Mouse (Mus musculus) adrenal gland, postnatal 10 days (tissue): Measurements from ENCODE around the gene Serpine1. TPM values are rescaled to one million over a fixed set of nuclear protein-coding genes. Genes with fewer than 3 reads are reported as not detected.
A peak's percentile ranks its signal among the peaks of the same experiment; 100 is the strongest.

Source experiments
- DNase-seq: peaks from one replicate; pipeline ENCODE4 v3.0.0; 2021; ENCODE audit warnings: mixed read lengths
- total RNA-seq, 2 experiments: library from RNA; stranded (reverse); gene quantifications; 2 replicates each; pipeline ENCODE4 v1.2.3; 2021

Serpine1 gene
- total RNA-seq, 2 experiments from 2014 or later: 1.4 to 4.6 TPM

DNA sequence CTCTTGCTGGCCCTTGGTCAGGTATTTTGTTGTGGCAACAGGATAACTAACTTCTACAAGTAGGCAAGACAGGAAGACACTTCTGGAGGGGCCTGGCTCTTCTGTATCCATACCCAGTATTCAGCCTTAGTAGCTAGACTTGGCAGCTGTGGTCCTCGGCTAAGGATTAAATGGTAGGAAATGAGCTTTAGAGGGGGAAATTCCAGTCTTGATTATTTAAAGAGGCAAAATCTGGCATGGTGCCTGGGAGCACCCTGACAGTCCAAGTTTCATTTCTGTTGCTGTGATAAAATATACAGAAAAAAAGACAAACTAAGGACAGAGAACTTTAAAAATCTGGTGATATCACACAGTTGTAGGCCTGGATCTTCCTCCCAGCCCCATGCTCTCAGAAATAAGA lies 24.0 kb upstream of the Serpine1 start:
- no peak for DNase-seq

DNA sequence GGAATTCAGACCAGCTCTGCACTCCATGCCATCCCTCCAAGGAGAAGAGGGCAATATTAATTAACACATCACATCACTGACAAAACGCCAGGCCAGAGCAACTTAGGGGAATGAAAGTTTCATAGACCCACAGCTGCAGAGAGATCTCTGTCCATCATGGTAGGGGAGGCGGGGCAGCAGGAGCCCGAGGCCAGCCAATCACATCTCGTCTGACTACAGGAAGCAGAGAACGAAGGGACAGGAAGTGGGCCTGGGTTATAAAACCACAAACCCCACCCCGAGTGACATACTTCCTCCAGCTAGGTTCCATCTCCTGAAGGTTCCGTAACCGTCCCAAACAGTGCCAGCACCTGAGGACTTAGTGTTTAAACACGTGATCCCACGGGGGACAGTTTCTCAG lies 23.1 kb upstream of the Serpine1 start:
- DNase-seq: no peak

DNA sequence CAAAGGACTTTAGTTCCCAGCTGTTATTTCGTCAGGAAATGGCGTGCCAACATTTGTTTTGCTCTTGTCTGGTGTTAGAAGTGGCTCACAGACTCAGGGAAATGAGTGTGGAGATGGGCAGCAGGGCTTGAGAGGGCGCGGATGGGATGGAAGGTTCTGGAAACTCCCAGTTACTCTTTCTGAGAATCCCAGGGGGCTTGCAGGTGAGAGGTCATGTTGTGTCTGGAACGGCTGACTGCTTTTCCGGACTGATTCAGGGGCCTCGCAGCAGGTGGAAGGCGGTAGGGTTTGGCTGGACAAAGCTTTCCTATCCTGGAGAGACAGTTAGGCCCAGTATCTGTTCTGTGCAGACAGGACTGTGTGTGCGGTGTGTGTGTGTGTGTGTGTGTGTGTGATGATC lies 21.7 kb upstream of the Serpine1 start:
- no peak for DNase-seq

DNA sequence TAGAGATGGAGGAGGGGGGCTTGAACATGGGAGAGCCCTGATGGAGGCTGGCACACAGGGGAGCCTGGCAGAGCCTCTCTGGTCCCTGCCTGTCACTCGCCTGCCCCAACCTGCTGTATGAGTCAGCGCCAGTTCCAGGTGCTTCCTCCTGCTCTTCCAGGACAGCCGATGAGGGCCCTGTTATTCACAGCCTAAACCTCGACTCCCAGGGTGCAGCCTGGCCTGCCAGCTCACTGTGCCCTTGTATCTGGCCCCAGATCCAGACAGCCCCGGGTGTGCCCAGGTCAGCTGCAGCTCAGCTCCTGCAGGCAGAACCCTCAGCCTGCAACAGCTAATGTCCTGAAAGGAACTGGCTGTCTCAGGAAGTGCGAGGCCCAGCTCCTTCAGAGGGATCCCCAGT lies 19.5 kb upstream of the Serpine1 start:
- no peak for DNase-seq

DNA sequence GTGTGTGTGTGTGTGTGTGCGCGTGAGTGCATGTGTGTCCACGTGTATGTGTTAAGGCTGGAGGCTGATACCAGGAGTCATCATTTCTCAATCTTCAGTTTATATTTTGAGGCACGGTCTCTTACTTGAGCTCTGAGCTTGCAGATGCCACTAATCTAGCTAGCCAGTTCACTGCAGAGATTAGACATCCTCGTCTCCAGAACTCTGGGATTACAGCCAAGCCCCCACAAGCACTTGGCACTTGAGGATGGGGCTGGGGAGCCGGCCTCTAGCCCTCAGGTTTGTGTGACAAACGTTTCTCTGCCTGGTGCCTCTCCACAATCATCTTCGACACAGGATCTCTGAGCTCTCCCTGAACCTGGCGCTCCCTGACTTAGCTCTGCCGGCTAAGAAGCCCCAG lies 18.8 kb upstream of the Serpine1 start:
- DNase-seq: no peak

DNA sequence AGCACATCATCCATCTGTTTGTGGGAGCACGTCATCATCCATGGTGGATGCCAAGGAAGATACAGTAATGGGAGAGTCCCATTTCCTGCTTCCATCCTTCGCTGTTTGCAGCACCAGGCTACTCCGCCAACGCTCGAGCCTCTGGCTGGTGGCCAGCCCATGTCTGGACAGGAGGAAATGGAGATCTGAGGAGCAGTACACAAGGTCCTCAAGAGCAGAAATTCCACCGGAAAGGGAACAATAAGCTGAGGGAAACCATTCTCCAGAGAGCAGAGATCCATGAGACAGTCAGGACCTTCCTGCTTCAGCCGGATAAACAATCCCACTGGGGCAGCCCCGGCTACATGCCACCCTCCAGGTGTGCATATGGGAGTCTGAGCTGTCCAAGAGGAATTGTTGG lies 15.3 kb upstream of the Serpine1 start:
- peak; percentile 57 for DNase-seq

DNA sequence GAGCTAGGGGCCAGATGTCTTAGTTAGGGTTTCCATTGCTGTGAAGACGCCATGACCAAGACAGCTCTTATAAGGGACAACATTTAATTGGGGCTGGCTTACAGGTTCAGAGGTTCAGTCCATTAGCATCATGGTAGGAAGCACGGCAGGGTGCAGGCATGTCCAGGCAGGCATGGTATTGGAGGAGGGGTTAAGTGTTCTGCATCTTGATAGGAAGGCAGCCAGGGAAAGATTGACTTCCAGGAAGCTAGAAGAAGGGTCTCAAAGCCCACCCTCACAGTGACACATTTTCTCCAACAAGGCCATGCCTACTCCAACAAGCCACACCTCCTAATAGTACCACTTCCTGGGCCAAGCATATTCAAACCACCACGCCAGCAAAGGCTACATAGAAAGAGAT lies 13.7 kb upstream of the Serpine1 start:
- DNase-seq: no peak

DNA sequence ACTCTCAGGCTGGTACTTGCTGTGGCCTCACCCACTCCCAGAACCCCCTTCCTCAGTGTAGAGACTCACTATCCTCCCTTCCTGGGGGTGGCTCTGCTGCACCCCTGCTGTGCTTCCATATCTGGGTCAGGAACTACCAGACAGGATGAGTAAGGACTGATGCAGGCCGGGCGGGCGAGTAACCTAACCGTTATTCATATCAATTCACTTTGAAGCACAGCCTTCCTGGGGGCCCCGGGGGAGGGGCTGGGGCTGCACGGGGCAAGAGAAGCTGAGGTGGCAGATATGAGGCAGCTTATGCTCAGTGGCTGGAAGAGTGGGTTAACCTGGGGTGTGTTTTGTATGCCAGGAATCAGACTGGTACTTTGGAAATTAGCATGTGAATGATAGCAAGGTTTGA lies 13.0 kb upstream of the Serpine1 start:
- no peak for DNase-seq

DNA sequence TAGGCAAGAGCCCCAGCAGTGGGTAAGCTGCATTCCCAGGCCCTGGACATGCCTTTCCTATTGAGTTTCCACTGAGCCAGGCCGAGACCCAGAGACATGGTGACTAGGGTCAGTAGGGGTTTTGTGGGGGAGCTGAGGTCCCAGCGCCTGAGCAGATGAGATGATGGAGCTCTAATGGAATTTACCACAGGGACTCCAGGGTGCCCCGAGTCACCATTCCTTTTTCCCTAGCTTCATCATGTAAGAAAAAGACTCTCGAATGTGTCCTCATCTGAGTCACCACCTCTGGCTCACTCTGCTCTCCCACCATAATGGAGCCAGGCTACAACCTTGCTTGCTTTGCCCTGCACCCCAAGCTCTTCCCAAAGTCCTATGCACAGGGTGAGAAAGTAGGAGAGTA lies 11.0 kb upstream of the Serpine1 start:
- no peak for DNase-seq

DNA sequence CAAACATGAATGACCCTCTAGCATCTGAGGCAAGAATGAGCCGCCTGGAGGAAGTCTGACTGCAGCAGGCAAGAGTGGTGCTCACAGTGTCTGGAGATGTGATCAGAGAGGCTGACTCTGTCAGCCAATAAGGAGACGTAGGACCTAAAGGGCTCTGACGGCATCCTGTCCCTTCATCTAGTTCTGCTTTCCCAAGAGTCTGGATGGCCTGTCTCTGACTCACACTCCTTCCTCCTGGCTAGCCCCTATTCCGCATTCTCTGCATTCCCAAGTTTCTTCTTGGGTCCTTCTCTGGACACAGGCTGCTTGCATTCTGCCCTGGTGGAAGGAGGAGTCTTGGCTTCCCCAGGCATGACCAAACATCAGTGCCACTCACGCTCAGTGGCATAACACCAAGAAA lies 7.8 kb upstream of the Serpine1 start:
- no peak for DNase-seq

DNA sequence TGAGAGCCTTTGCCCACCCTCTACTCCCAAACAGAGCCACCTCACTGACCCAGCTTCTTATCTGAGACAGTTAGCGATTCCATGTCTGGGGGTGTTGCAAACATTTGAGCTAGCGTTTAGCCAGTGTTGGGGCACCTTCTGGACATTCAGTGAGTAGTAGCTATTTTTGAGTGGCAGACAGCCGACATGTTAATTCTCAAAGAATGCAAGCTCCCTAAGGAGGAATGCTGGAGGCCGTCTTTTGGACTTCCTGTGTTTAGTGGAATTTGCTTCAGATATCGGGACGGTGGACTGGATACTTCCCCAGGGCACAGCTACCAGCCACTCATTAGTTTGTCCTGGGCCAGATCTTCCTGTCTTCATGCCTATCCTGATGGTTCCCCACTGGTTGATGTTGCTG lies 6.5 kb upstream of the Serpine1 start:
- DNase-seq: no peak

DNA sequence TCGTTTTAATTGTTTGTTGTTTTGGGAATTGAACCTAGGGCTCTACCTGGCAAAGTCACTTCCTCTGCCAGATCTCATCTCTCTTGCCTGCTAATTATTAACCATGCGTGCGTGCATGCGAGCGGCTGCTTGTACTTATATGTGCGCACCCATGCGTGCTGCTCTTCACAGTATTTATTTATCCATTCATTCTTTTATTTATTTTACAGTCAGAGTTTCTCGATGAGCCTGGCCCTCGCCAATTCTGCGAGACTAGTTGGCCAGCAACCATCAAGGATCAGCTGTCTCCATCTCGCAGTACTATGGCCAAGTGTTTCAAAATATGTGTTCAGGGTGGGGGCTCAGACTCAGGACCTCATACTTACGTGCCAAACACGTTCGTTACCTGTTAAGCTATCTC lies 6.0 kb upstream of the Serpine1 start:
- DNase-seq: no peak

DNA sequence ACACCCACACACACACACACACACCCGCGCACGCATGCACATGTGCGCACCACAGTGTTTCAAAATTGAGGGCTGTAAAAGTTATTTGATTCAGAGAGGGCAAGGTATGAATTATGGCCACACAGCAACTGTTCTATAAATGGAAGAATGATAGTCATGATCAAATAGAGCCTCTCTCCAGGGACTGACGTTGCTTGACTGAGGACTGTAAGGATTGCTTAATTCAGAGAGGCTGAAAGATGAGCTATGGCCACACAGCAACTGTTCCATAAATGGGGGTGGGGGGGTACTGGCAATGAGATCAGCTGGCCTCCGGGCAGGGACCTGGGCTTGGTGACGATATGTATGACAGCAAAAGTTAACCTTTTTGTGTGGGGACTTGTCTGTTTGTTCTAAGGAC lies 5.1 kb upstream of the Serpine1 start:
- no peak for DNase-seq

DNA sequence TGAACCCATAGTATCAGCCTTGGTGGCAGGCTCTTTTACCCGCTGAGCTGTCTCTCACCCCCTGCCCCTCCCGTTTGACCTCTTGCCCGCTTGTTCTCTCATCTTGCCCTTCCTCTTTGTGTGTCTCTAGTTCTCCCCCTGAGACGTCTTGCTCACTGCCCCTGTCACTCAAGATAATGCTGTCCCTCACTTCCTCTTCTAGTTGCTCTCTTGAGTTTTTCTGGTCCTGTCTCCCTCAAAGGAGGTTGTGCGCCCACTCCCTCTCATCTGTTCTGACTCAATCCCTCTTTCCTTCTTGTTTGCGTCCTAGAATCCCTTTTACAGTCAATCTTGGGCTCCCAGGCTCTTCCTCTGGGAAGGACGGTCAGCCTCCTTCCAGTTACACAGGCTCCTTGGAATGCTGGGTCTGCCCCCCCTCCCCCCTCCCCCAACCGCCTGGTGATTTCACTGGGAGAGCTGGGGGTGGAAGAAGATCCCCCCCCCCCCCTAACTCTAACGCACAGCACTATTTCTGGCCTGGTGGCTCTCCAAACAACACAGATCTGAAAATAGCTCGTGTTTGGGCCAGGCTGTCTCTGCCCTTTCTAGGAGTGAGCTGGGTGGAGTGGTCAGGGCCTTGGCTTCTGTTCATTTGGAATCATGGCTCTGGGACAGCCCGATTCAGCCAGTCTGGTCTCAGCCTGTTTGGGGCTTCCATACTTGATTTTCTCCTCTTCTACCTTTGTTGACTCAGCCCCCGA lies 4.3 kb upstream of the Serpine1 start:
- peak; percentile 24 for DNase-seq

DNA sequence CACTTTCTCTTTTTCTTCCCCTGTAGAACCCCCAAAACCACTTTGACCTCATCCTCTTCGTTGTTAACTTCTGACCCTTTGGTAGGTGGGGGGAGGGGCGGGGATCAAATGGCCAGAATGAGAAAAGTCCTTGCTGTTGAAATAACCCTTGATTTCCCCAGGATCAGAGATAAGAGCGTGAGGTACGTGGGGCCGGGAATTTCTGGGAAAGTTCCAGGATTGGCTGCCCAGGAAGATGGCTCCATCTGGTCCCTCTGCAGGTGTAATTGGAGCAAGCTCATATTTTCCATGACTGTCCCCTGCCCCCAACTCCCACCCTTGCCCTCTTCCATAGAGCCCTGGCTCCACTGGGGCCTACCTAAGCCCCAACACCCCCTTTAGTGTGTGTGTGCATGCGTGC lies 3.7 kb upstream of the Serpine1 start:
- DNase-seq: no peak

DNA sequence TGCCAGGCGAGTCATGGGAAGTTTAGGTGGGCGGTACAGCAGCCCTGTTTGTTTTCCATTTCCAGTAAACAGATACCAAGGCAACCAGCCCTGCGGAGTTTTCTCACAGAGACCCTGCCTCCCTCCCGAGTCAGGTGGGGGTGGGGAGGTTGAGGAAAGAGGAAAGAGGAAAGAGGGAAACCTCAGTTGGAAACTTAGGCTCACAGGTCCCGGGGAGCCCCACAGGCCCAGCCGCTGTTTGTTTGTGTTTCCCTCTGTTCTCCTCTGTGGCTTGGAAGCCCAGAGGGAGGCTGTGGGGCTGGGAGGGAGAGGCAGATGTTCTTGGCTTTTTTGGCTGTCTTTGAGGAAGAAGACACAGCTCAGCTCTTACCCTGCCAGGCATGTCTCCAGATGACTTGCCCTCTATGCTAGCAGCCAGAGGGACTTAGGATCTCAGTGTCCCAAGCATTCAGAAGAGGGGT lies 2.2 kb upstream of the Serpine1 start:
- no peak for DNase-seq

DNA sequence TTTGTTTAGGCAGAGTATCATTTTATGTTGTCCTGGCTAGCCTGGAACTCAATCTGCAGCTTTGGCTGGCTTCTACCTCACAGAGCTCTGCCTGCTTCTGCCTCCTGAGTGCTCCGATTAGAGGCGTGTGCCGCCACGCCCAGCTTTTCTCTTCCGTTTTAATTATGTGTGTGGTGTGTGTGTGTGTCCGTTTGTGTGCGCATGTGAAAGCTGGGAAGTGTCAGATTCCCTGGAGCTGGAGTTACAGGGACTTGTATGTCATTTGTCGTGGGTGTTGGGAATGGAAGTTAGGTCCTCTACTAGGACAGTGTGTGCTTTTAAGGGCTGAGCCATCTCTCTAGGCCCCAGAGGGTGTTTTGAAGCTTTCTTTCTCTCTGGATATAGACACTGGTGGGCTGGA lies 1.1 kb upstream of the Serpine1 start:
- no peak for DNase-seq

DNA sequence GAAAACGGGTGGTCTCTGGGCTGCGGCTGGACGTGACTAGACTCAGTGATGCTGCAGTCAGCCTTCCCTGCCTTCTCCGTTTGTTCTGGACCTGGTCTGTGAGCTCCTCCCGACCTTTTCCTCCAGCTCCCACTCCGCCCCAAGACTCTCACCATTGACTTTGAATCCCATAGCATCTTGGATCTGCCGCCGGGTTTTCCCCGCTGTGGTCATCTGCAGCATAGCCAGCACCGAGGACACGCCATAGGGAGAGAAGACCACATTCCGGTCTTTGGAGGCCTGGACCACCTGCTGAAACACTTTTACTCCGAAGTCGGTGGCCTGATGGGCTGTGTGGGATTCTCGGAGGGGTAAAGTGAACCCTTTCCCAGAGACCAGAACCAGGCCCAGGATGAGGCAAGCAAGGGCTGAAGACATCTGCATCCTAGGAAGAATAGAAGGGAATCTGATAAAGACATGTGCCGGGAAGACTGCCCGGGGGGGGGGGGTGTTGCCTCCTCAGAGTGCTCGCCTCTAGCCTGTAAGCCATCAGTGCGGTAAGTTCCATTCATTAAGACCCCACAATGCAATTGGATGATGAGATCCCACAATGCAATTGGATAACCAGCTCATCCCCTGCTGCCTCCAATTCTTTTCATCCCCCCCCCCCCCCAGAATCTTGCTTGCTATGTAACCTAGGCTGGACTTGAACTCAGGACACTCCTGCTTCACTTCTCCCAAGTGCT lies 1.0 kb downstream of the Serpine1 start:
- DNase-seq: no peak

DNA sequence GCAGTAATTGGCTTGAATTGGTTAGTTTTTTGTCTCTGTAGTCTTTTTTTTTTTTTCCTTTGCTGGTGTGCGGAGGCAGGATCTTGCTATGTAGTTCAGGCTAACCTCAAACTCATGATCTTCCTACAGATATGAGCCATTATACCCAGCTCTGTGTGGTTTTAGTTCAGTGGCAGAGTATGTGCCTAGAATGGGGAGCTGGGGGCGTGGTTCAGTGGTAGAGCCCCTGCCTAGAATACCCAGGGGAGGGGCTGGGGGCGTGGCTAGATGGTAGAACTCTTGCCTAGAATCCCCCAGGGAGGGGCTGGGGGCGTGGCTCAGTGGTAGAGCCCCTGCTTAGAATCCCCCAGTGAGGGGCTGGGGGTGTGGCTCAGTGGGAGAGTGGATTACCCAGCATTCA lies 3.4 kb downstream of the Serpine1 start:
- DNase-seq: no peak

DNA sequence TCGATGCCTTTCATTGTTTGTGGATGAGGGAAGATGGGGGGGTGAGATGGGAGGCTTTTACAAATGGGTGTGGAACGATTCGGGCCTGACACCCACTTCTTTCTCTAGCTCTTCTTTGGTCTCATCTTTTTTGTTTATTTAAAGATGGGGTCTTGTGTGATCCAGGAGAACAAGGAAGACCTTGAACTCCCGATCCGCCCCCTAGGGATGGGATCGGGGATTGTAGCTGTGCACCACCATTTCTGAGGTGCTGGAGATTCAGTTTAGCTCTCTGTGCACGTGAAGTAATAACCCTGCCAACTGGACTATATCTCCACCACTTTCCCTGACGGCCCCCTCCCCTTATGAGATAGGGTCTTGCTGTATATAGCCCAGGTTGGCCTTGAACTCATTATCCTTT lies 6.1 kb downstream of the Serpine1 start:
- DNase-seq: no peak

DNA sequence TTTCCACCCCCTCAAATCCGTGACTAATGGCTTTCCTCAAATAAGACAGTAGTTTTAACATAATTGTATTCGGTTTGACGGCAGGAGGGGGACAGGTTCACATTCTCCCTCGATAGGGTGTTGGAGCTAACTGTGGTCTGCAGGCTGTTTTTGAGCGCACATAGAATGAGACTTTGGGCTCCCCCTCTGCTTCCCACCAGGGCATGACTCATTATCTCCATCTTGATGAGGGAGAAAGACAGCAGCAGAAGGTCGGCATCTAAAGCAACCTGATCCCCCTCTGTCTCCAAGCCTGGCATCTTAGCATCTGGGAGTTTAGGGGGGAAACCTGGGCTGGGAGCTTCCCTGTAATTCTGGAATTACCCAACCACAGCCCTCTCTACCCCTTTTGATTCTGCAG lies 6.6 kb downstream of the Serpine1 start:
- DNase-seq: no peak

DNA sequence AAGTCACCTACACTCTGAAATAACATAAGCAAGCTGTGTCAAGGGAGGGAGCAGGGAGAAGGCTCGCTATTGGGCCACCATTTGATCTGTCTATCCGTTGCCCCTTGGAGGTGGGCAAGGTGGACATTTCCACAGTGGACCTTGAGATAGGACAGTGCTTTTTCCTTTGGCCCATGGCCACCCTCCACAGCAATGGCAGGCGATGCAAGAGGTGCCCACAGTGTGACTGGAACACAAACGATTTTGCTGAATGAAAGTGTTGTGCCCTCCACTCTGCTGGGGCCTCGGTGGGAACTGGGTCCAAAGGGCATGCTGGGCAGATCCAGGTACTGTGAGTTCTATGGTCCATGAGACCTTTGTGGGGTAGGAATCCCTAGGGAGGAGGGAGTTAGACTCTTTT lies 9.5 kb downstream of the Serpine1 start:
- DNase-seq: no peak

DNA sequence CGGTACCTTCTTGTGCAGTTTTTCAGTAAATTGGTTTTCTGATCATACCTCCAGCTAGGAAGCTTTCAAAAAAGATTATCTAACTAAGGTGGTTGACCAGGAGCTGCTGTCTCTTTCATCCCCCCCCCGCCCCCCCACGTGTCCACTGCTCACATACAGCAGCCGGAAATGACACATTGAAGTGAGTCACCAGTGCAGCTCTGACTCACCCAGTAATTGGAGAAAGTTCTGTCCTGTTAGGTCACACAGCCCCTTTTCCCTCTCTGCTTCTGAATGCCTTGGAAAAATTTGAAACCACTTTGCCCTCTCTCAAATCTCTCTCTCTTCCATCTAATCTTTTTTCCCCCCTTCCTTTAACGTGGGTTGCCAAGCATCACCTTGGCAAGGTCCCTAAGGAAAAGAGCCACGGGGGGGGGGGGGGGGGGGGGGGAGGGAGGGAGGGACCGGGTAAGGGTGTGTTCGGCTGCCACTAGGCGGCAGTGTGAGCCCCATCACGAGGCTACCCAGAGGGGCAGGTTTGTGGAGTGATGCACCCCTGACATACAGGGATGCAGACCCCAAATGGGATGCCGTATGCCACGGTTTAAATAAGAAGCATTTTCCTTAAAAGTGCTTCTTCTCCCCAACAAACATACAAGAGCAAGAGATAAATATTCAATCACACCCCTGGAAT lies 10.1 kb downstream of the Serpine1 start:
- peak; percentile 69 for DNase-seq

DNA sequence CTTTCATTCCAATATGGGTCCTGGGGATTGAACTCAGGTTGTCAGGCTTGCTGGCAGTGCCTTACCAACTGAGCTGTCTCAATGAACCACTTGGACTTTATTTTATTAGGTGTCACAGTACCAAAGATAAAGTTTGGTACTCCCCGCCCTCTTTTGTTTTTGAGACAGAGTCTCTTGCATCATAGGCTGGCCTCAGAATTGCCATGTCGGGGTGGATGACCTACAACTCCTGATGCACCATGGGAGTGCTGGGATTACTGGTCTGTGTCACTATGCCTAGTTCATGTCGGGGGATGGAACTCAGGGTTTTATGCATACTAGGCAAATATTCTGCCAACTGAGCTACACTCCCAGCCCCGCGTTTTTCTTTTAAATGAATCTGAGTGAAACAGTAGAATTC lies 17.2 kb downstream of the Serpine1 start:
- DNase-seq: no peak
